Mouse (Mus musculus): ENCODE measurements around the gene Trim58. TPM values are rescaled to one million over a fixed set of nuclear protein-coding genes. Genes with fewer than 3 reads are reported as not detected.

The Trim58 gene
- 5.5 and 5.7 TPM in 2 replicates for polyA plus RNA-seq (2012)

- no peak for TF ChIP-seq GATA1 (IDR thresholded peaks at IDR 0.05; ENCODE audit: low read length)
- TF ChIP-seq TAL1 (IDR thresholded peaks at IDR 0.05; ENCODE audit: low read length), result no peak
- peaks cover 84% of the 10 kb centered on the region for H3K4me1 ChIP-seq (ENCODE audit: control insufficient read depth)
- peaks cover 6% of the 10 kb centered on the region for H3K27me3 ChIP-seq (ENCODE audit: control insufficient read depth)
- H3K36me3 ChIP-seq (ENCODE audit: control insufficient read depth), result peaks cover 38% of the 10 kb centered on the region
- peaks cover 4% of the 10 kb centered on the region for H3K9me3 ChIP-seq (ENCODE audit: control insufficient read depth, low read length)
- H3K4me3 ChIP-seq (replicated peaks), result peak within 1 kb of the TSS; percentile 89
Measured at GRCm38 (mm10) chr11:58640272-58640867, at the start of gene Trim58. Gene Trim58 (plus strand): TSS chr11:58640465.

DNA sequence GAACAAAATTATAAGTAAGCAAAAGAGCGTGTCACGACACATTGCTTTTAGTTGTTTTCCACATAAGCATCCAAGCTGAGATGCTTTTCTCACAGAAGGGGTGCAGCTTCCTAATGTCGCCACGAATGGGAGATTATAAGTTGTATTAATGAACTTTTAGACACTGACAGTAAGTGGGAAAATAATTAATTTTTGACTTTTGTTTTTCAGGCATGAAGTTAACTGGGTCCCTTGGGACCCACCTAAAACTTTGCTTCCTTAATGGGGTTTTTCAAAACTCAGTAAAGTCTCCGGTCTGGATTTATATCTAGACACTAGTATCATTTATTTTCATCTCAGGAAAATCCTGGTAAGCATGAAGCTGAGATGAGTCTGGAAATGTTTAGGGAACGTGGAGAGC lies 45.5 kb upstream of the Trim58 start, which contains the start of gene Olfr324:
Olfr324 (plus strand) TSS at position 301 of the 400 bp plus-strand sequence.
- TF ChIP-seq GATA1 (IDR thresholded peaks at IDR 0.05; ENCODE audit: low read length) (no peak), TAL1 (IDR thresholded peaks at IDR 0.05; ENCODE audit: low read length) (no peak)
- no peak within 1 kb of the TSS for H3K4me3 ChIP-seq (replicated peaks)
- H3K4me1 ChIP-seq (ENCODE audit: control insufficient read depth), result no peaks in the 10 kb centered on the region; the same call in 1 of the 2 replicates
- H3K27me3 ChIP-seq (ENCODE audit: control insufficient read depth), result no peaks in the 10 kb centered on the region
- H3K9me3 ChIP-seq (ENCODE audit: control insufficient read depth, low read length), result no peaks in the 10 kb centered on the region
- no peaks in the 10 kb centered on the region for H3K36me3 ChIP-seq (ENCODE audit: control insufficient read depth)

DNA sequence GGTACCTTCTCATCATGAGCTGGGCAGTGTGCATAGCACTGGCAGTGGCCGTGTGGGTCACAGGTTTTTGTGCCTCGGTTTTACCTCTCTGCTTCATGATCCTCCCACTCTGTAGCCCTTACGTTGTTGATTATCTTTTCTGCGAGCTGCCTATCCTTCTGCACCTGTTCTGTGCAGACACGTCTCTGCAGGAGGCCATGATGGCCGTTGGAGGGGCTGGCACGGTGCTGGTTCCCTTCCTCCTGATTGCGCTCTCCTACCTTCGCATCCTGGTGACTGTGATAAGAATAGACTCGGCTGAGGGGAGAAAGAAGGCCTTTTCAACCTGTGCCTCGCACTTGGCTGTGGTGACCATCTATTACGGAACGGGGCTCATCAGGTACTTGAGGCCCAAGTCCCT lies 42.4 kb upstream of the Trim58 start:
- H3K27me3 ChIP-seq (ENCODE audit: control insufficient read depth), result no peaks in the 10 kb centered on the region
- H3K4me1 ChIP-seq (ENCODE audit: control insufficient read depth), result no peaks in the 10 kb centered on the region; the same call in none of the 2 replicates
- no peaks in the 10 kb centered on the region for H3K36me3 ChIP-seq (ENCODE audit: control insufficient read depth)
- TF ChIP-seq TAL1 (IDR thresholded peaks at IDR 0.05; ENCODE audit: low read length) (peak; percentile 37; the same call in 2 of the 3 replicates), GATA1 (IDR thresholded peaks at IDR 0.05; ENCODE audit: low read length) (no peak)
- no peaks in the 10 kb centered on the region for H3K9me3 ChIP-seq (ENCODE audit: control insufficient read depth, low read length)
- no peak overlapping the region for H3K4me3 ChIP-seq (replicated peaks)

- H3K9me3 ChIP-seq (ENCODE audit: control insufficient read depth, low read length), result no peaks in the 10 kb centered on the region
- TF ChIP-seq TAL1 (IDR thresholded peaks at IDR 0.05; ENCODE audit: low read length) (no peak), GATA1 (IDR thresholded peaks at IDR 0.05; ENCODE audit: low read length) (no peak)
- H3K27me3 ChIP-seq (ENCODE audit: control insufficient read depth), result no peaks in the 10 kb centered on the region
- H3K36me3 ChIP-seq (ENCODE audit: control insufficient read depth), result no peaks in the 10 kb centered on the region
- H3K4me3 ChIP-seq (replicated peaks), result no peak overlapping the region
- H3K4me1 ChIP-seq (ENCODE audit: control insufficient read depth), result peaks cover 4% of the 10 kb centered on the region
Measured at GRCm38 (mm10) chr11:58602062-58602461, 38.2 kb upstream of the Trim58 start.

GRCm38 (mm10) chr11:58602800-58603560 lies 37.3 kb upstream of the Trim58 start:
- no peaks in the 10 kb centered on the region for H3K9me3 ChIP-seq (ENCODE audit: control insufficient read depth, low read length)
- H3K4me1 ChIP-seq (ENCODE audit: control insufficient read depth), result peaks cover 4% of the 10 kb centered on the region
- no peak overlapping the region for H3K4me3 ChIP-seq (replicated peaks)
- no peaks in the 10 kb centered on the region for H3K36me3 ChIP-seq (ENCODE audit: control insufficient read depth)
- H3K27me3 ChIP-seq (ENCODE audit: control insufficient read depth), result no peaks in the 10 kb centered on the region
- TF ChIP-seq GATA1 (IDR thresholded peaks at IDR 0.05; ENCODE audit: low read length) (no peak), TAL1 (IDR thresholded peaks at IDR 0.05; ENCODE audit: low read length) (no peak)

DNA sequence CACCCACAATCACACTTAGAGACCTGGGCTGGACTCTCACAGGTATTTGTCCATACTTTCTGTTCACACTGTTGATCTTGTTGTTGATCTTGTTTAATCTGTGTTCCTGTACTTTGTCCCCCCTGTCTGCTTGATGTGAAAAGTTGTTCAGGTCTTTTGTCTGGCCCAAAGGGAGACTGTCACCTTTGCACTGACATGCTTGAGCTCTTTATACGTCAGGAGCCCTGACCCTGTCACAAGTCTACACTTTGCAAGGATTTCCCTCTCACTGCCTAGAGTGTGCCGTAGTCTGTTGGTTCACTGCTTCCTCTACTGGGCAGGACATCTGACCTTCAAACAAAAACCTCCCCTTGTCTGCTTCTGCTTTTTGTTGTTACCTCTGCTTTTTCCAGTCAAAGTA lies 35.6 kb upstream of the Trim58 start:
- TF ChIP-seq GATA1 (IDR thresholded peaks at IDR 0.05; ENCODE audit: low read length), result no peak
- no peak for TF ChIP-seq TAL1 (IDR thresholded peaks at IDR 0.05; ENCODE audit: low read length)
- no peaks in the 10 kb centered on the region for H3K9me3 ChIP-seq (ENCODE audit: control insufficient read depth, low read length)
- H3K27me3 ChIP-seq (ENCODE audit: control insufficient read depth), result no peaks in the 10 kb centered on the region
- H3K4me3 ChIP-seq (replicated peaks), result no peak overlapping the region
- no peaks in the 10 kb centered on the region for H3K36me3 ChIP-seq (ENCODE audit: control insufficient read depth)
- peaks cover 4% of the 10 kb centered on the region; the same call in 1 of the 2 replicates for H3K4me1 ChIP-seq (ENCODE audit: control insufficient read depth)

- TF ChIP-seq GATA1 (IDR thresholded peaks at IDR 0.05; ENCODE audit: low read length), result no peak
- no peak for TF ChIP-seq TAL1 (IDR thresholded peaks at IDR 0.05; ENCODE audit: low read length)
- H3K36me3 ChIP-seq (ENCODE audit: control insufficient read depth), result no peaks in the 10 kb centered on the region
- no peak overlapping the region for H3K4me3 ChIP-seq (replicated peaks)
- H3K27me3 ChIP-seq (ENCODE audit: control insufficient read depth), result no peaks in the 10 kb centered on the region
- H3K4me1 ChIP-seq (ENCODE audit: control insufficient read depth), result peaks cover 4% of the 10 kb centered on the region; the same call in 1 of the 2 replicates
- H3K9me3 ChIP-seq (ENCODE audit: control insufficient read depth, low read length), result no peaks in the 10 kb centered on the region
Measured at GRCm38 (mm10) chr11:58605228-58605627, 35.0 kb upstream of the Trim58 start.

- Histone ChIP-seq H3K27me3 (ENCODE audit: control insufficient read depth) (no peaks in the 10 kb centered on the region), H3K4me1 (ENCODE audit: control insufficient read depth) (peaks cover 4% of the 10 kb centered on the region; the same call in 1 of the 2 replicates), H3K36me3 (ENCODE audit: control insufficient read depth) (no peaks in the 10 kb centered on the region), H3K4me3 (replicated peaks) (no peak overlapping the region), H3K9me3 (ENCODE audit: control insufficient read depth, low read length) (no peaks in the 10 kb centered on the region)
- TF ChIP-seq GATA1 (IDR thresholded peaks at IDR 0.05; ENCODE audit: low read length) (no peak), TAL1 (IDR thresholded peaks at IDR 0.05; ENCODE audit: low read length) (no peak)
Measured at GRCm38 (mm10) chr11:58606177-58606919, 33.9 kb upstream of the Trim58 start.

- TF ChIP-seq TAL1 (IDR thresholded peaks at IDR 0.05; ENCODE audit: low read length) (no peak), GATA1 (IDR thresholded peaks at IDR 0.05; ENCODE audit: low read length) (no peak)
- no peak overlapping the region for H3K4me3 ChIP-seq (replicated peaks)
- H3K4me1 ChIP-seq (ENCODE audit: control insufficient read depth), result peaks cover 4% of the 10 kb centered on the region; the same call in 1 of the 2 replicates
- H3K36me3 ChIP-seq (ENCODE audit: control insufficient read depth), result no peaks in the 10 kb centered on the region
- no peaks in the 10 kb centered on the region for H3K27me3 ChIP-seq (ENCODE audit: control insufficient read depth)
- no peaks in the 10 kb centered on the region for H3K9me3 ChIP-seq (ENCODE audit: control insufficient read depth, low read length)
Measured at GRCm38 (mm10) chr11:58607030-58607429, 33.2 kb upstream of the Trim58 start.

Measured in erythroblast, embryonic 14.5 days (primary cell).